Mouse (Mus musculus) heart, postnatal 14 days (tissue): ENCODE results near the gene Nsl1. TPM values are rescaled to one million over a fixed set of nuclear protein-coding genes. Genes with fewer than 3 reads are reported as not detected.
"Not testable (repeated sequence)": the region's sequence is repeated elsewhere in the genome, so short reads cannot be mapped to it uniquely, and the experiment has no call there.

Source experiments
- DNase-seq, 2 experiments: peaks; one replicate each; pipeline ENCODE4 v3.0.0; 2021 to 2022
- intact Hi-C: fragments of 180-260 bp; cut with DNase I; formaldehyde crosslinking; loops from one replicate; pipeline ENCODE4 v1.15.1; 2025
- long read RNA-seq, 2 experiments: library from polyadenylated mRNA; stranded (forward); transcript quantifications; one replicate each; pipeline ENCODE4 v2.0.0; 2021
- total RNA-seq, 2 experiments: library from RNA; stranded (reverse); gene quantifications; 2 replicates each; pipeline ENCODE4 v1.2.3; 2021

The Nsl1 gene
- total RNA-seq = 1 to 10 TPM in 1 of 2 experiments, under 1 TPM in 1; 0.65 to 1.4 TPM
- long read RNA-seq, experiment 1, full-length matches to known transcripts = 4 of 4 reads
- long read RNA-seq, experiment 1, partial matches to known transcripts = 0 of 4 reads
- long read RNA-seq, experiment 1, other reads (novel, unspliced or antisense) = 0 of 4 reads
- long read RNA-seq, experiment 2, partial matches to known transcripts = 0 of 1 reads
- long read RNA-seq, experiment 2, other reads (novel, unspliced or antisense) = 1 of 1 reads

GRCm38 (mm10) chr1:191062781-191063485 is at the start of gene Nsl1, which contains the start of gene Tatdn3:
Nsl1 (plus strand) TSS chr1:191063012.
Tatdn3 (minus strand) TSS chr1:191062932.
- intact Hi-C loops = no loop called here
- DNase-seq = peak; percentile 93 to 95

GRCm38 (mm10) chr1:191014271-191014670 is 48.5 kb upstream of the Nsl1 start:
- intact Hi-C loops = no loop called here

DNA sequence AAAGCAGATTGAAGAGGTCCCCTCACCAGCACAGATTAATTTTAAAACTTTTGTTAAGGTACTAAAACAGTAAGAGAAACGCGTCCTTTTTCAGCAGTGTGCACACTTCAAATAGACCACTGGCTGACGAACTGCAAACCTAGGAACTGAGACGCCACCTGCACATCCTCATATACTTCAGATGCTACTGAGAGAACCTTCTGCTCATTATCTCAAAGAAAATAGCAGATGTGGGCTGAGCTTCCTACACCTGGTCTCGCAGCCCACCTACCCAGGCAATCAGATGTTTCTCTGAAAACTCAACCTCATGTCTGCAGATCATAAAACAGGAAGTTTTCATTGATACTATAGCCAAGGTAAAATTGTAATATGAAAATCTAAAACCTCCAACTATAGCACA is 43.0 kb upstream of the Nsl1 start:
- intact Hi-C loops = no loop called here
- DNase-seq = no peak

More at GRCm38 (mm10) chr1:191014271-191014670, 48.5 kb upstream of the Nsl1 start:
- no peak for DNase-seq

GRCm38 (mm10) chr1:191020217-191020924 is 42.4 kb upstream of the Nsl1 start:
- intact Hi-C loops = no loop called here
- no peak for DNase-seq

DNA sequence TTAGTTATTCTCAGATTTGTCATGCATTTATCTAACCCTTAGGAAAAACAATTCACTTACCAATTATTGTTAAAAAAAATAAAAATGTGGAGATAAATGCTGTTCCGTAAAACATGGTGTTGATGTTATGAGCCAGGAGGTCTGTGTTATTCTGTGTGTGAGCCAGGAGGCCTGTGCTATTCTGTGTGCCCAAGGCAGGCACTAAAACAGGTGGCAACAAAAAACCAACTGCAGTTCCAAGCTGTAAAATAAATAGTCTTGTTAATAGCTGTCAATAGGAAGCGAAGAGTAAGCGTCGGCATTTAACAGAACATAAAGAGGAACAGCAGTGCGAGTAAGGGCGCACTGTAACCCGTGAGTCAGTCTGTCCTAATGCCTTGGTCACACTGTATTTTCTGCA is 41.8 kb upstream of the Nsl1 start:
- no peak for DNase-seq
- intact Hi-C loops = no loop called here

DNA sequence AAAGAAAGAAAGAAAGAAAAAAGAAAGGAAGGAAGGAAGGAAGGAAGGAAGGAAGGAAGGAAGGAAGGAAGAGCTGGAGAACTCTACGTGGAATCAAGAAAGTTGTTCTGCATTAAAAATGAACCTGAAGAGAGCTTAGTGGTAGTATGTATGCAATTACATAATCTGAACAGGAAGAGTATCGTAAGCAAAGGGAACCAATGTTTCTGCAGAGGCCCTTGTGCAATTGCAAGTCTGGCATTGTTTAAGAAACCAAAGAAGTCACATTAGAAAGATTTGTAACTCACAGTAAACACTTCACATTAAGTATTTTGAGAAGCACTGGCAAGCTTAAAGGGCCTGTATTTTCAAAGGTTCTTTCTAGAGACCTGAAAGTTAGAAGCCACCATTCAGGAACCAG is 39.7 kb upstream of the Nsl1 start:
- intact Hi-C loops = no loop called here
- DNase-seq = no peak

- intact Hi-C loops, DNase-seq: not testable (repeated sequence)
Measured at GRCm38 (mm10) chr1:191023806-191024205, 39.0 kb upstream of the Nsl1 start.

DNA sequence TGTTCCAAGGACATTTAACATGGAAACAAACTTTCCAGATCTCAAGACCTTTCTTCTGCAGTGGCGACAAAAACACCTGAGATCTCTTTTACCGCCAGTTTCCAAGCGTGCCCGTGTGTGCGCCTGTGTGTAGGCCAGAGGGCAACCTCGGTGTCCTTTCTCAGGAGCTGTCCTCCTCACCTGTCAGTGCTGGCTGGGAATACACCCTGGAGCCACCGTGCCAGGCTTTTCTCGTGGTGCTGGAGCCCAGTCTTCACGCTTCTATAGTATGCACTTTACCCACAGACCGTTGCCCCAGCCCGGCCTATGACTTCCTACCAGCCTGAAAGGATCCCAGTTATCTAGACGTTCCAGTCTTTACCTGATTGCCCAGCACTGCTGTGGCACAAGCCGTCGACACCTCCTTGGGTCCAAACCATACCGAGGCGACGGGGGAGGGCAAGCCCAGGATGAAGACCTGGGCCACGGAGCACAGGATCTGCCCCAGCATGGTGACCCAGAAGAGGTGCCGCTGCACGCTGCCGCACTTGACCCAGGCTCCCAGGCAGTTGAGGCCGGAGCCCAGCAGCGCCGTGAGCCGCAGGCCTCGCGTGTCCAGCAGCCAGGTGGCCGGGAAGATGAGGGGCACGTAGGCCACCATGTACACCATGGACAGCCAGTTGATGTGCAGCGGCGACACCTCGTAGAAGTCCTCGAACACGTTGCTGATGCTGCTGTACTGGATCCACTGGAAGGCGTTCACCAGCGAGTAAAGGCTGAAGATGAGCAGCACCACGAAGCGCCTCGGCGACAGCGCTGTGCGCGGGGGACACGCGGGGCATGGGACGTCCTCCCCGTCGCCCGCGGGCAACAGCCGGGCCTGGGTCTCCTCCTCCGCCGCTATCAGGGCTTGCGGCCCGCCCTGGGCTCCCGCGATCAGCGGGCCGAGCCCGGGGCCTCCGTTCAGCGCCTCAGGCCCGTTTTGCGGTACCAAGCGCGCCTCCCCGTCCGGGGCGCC is 37.5 kb upstream of the Nsl1 start:
- peak in 1 of 2 experiments; percentile 4 for DNase-seq
- intact Hi-C loops = loop anchor here (5.0 kb wide), 1 partner anchor 48 kb away; the partner anchor contains the start of gene Vash2

GRCm38 (mm10) chr1:191026021-191026713 is 36.6 kb upstream of the Nsl1 start, which contains the start of gene Flvcr1:
Flvcr1 (minus strand) TSS chr1:191026158.
- peak; percentile 97 to 98 for DNase-seq
- intact Hi-C loops = loop anchor here (5.0 kb wide), 1 partner anchor 49 kb away; the partner anchor contains the start of gene Vash2

- intact Hi-C loops = no loop called here
- no peak for DNase-seq
Measured at GRCm38 (mm10) chr1:191030182-191030581, 32.6 kb upstream of the Nsl1 start.

GRCm38 (mm10) chr1:191030922-191031425 is 31.8 kb upstream of the Nsl1 start:
- DNase-seq, intact Hi-C loops: not testable (repeated sequence)

DNA sequence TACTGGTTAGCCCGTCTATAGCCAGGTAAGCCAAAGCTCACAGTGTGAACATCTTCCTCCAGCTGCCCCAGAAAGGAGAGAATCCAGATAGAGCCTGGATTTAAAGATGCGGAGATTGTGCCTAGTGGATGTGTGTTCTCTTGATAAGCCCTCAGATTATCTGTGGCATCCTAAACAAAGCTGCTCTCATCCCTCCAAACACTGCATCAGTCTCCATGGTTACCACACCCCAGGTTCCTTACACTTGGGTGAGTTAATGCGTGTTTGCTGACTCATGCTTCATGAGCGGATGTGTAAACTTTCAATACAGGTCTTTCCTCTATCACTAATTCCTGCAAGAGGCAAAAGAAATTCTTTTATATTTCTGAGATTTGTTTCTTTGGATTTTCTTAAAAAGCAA is 27.2 kb upstream of the Nsl1 start:
- intact Hi-C loops = no loop called here
- no peak for DNase-seq

DNA sequence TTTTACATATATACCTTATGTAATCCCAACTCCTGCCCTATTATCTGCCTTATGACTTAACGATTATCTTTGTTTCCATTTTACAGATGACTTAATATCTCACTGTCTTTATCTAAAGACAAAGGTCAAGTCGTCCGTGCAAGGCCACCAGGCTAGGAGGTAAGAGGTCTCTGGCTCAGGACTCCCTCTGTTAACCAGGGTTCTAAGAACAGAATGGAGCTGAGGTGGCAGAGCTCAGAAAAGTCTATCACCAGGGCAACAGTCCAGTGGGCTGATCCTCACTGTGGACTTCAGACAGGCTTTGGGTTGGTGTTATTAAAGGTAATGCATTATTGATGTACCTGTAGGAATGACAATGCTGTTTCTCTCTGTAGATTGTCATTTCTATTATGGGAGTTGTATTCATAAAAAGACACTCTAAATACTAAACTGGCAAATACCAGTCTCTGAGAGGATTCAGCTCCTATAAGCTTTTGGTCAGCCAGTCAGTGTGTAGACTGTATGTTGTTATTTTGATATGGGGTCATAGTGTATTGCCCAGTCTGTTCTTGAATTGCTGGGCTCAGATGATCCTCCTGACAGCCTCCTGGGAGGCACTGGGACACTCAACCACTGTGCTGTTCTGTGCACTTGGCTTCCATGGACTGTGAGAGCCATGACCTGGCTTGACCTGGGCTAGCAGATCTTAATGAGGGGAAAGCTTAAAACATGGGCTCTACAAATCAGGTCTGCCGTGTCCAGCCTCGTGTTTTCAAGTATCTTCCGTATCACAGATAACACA is 26.1 kb upstream of the Nsl1 start, which contains the start of gene Spata45:
TSS of gene Spata45 (plus strand) at position 86 of the 781 bp plus-strand sequence.
- DNase-seq = no peak
- intact Hi-C loops = no loop called here

DNA sequence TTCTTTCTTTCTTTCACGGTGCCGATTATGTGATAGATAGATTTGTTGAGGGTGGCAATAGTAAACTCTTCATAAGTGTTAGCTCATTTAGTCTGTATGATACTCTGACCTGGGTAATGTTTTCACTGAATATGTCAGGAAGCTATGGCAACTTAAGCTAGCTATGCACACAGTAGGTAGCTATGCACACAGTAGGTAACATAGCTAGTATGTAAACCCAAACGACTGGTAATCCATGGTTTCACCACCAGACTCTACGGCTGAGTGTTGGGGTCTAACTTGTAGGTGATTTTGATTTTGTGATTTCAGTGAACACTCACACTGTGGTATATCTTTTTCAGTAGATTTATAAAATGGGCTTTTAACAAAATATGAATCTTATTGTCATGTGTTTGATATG is 24.8 kb upstream of the Nsl1 start:
- intact Hi-C loops = no loop called here
- no peak for DNase-seq

- intact Hi-C loops = no loop called here
- DNase-seq = no peak
Measured at GRCm38 (mm10) chr1:191041352-191041751, 21.5 kb upstream of the Nsl1 start.

- no peak for DNase-seq
- intact Hi-C loops = no loop called here
Measured at GRCm38 (mm10) chr1:191042106-191042505, 20.7 kb upstream of the Nsl1 start.

DNA sequence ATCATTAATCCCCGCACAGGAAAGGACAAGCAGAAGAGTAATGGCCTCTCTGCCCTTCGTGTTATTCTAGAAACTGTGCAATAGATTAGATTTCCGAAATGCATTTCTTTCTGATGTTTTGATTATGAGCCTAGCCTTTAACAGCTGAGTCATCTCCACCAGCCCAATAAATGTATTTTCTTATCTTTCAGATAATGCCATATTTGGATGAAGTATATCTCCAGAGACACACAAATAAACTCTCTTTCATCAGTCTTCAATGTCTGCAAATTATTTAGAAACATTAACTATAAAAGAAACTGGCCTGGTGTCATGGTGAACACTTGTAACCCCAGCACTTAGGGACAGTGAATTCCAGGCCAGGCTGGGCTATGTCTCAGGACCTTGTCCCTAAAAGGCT is 20.1 kb upstream of the Nsl1 start:
- intact Hi-C loops = no loop called here

DNA sequence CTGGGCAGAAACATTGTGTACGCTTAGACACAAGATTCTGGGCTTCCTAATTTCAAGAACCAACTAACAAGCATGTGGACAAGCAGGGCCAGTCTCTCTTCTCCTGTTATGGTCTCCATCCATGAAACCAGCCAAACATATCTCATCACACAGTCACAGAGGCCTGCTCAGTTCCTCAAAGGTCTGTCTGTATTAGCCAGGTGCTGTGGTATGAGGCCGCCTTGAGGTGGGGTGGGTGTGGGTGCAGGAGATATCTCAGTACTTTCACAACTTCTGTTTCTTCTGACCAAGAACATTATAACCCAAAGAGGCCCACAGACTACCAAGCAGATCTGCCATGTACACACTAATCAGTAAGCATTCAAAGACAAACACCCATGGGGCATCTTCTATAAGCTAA is 17.5 kb upstream of the Nsl1 start:
- intact Hi-C loops = no loop called here
- no peak for DNase-seq

More for the DNA sequence above, 20.1 kb upstream of the Nsl1 start:
- no peak for DNase-seq
